Mouse (Mus musculus): Measurements from ENCODE around the gene Nap1l5.

Gene Nap1l5

GRCm38 (mm10) chr6:58906852-58907261 is at the start of gene Nap1l5:
Gene Nap1l5, minus strand, starts transcription at chr6:58907076.
- no peak for DNase-seq (ENCODE audit: extremely low read depth, low read depth)

- no peak for DNase-seq (ENCODE audit: extremely low read depth, low read depth)
These were observed 44.5 kb upstream of the Nap1l5 start for GRCm38 (mm10) chr6:58951128-58951992.

GRCm38 (mm10) chr6:58950410-58950809 is 43.5 kb upstream of the Nap1l5 start:
- DNase-seq (ENCODE audit: extremely low read depth, low read depth) = no peak

- no peak for DNase-seq (ENCODE audit: extremely low read depth, low read depth)
These were observed 40.0 kb upstream of the Nap1l5 start for GRCm38 (mm10) chr6:58946840-58947239.

GRCm38 (mm10) chr6:58946246-58946645 is 39.4 kb upstream of the Nap1l5 start:
- no peak for DNase-seq (ENCODE audit: extremely low read depth, low read depth)

GRCm38 (mm10) chr6:58943958-58944357 is 37.1 kb upstream of the Nap1l5 start:
- DNase-seq (ENCODE audit: extremely low read depth, low read depth) = peak; percentile 17

GRCm38 (mm10) chr6:58942276-58942675 is 35.4 kb upstream of the Nap1l5 start:
- DNase-seq (ENCODE audit: extremely low read depth, low read depth) = no peak

- DNase-seq (ENCODE audit: extremely low read depth, low read depth) = no peak
These were observed 30.9 kb upstream of the Nap1l5 start for GRCm38 (mm10) chr6:58937726-58938125.

GRCm38 (mm10) chr6:58934144-58934543 is 27.3 kb upstream of the Nap1l5 start:
- no peak for DNase-seq (ENCODE audit: extremely low read depth, low read depth)

GRCm38 (mm10) chr6:58933189-58933913 is 26.5 kb upstream of the Nap1l5 start:
- no peak for DNase-seq (ENCODE audit: extremely low read depth, low read depth)

- DNase-seq (ENCODE audit: extremely low read depth, low read depth) = no peak
These were observed 25.8 kb upstream of the Nap1l5 start for GRCm38 (mm10) chr6:58932515-58933188.

- DNase-seq (ENCODE audit: extremely low read depth, low read depth) = no peak
These were observed 24.3 kb upstream of the Nap1l5 start for GRCm38 (mm10) chr6:58931149-58931548.

- DNase-seq (ENCODE audit: extremely low read depth, low read depth) = no peak
These were observed 23.1 kb upstream of the Nap1l5 start for GRCm38 (mm10) chr6:58929911-58930431.

GRCm38 (mm10) chr6:58927881-58928280 is 21.0 kb upstream of the Nap1l5 start:
- DNase-seq (ENCODE audit: extremely low read depth, low read depth) = no peak

GRCm38 (mm10) chr6:58922511-58922910 is 15.6 kb upstream of the Nap1l5 start:
- no peak for DNase-seq (ENCODE audit: extremely low read depth, low read depth)

GRCm38 (mm10) chr6:58921623-58922022 is 14.7 kb upstream of the Nap1l5 start:
- no peak for DNase-seq (ENCODE audit: extremely low read depth, low read depth)

- DNase-seq (ENCODE audit: extremely low read depth, low read depth) = no peak
These were observed 13.9 kb upstream of the Nap1l5 start for GRCm38 (mm10) chr6:58920735-58921134.

- DNase-seq (ENCODE audit: extremely low read depth, low read depth) = peak; percentile 56
These were observed 9.6 kb upstream of the Nap1l5 start for GRCm38 (mm10) chr6:58916498-58916897.

- DNase-seq (ENCODE audit: extremely low read depth, low read depth) = no peak
These were observed 7.1 kb upstream of the Nap1l5 start for GRCm38 (mm10) chr6:58913971-58914370.

GRCm38 (mm10) chr6:58913551-58913950 is 6.7 kb upstream of the Nap1l5 start:
- DNase-seq (ENCODE audit: extremely low read depth, low read depth) = no peak

- no peak for DNase-seq (ENCODE audit: extremely low read depth, low read depth)
These were observed 6.0 kb upstream of the Nap1l5 start for GRCm38 (mm10) chr6:58912842-58913241.

- DNase-seq (ENCODE audit: extremely low read depth, low read depth) = no peak
These were observed 915 bp upstream of the Nap1l5 start for GRCm38 (mm10) chr6:58907791-58908190.
